Mouse (Mus musculus) testis, postnatal 10 days (tissue): ENCODE data around the gene Gm49601.
A peak's percentile ranks its signal among the peaks of the same experiment; 100 is the strongest.

ENCODE experiments used
- DNase-seq: peaks from one replicate; pipeline ENCODE4 v3.0.0; 2021; ENCODE audit warnings: low spot score

The Gm49601 gene

GRCm38 (mm10) chr16:18626376-18626878 lies at the start of gene Gm49601:
Gene Gm49601 (minus strand): TSS chr16:18626427.
- DNase-seq, result peak; percentile 89

GRCm38 (mm10) chr16:18673005-18673404 lies 46.8 kb upstream of the Gm49601 start:
- DNase-seq, result no peak

GRCm38 (mm10) chr16:18672027-18672426 lies 45.8 kb upstream of the Gm49601 start:
- DNase-seq, result no peak

GRCm38 (mm10) chr16:18669914-18670313 lies 43.7 kb upstream of the Gm49601 start:
- no peak for DNase-seq

- no peak for DNase-seq
Observed at GRCm38 (mm10) chr16:18658597-18658996, 32.4 kb upstream of the Gm49601 start.

GRCm38 (mm10) chr16:18655372-18656098 lies 29.3 kb upstream of the Gm49601 start:
- DNase-seq, result no peak

- DNase-seq, result no peak
Observed at GRCm38 (mm10) chr16:18653290-18654160, 27.3 kb upstream of the Gm49601 start.

GRCm38 (mm10) chr16:18649126-18649525 lies 22.9 kb upstream of the Gm49601 start:
- DNase-seq, result peak; percentile 17

GRCm38 (mm10) chr16:18645329-18645728 lies 19.1 kb upstream of the Gm49601 start:
- peak; percentile 36 for DNase-seq

GRCm38 (mm10) chr16:18644485-18644884 lies 18.3 kb upstream of the Gm49601 start:
- DNase-seq, result peak; percentile 23

- peak; percentile 34 for DNase-seq
Observed at GRCm38 (mm10) chr16:18643406-18643998, 17.3 kb upstream of the Gm49601 start.

- DNase-seq, result peak; percentile 41
Observed at GRCm38 (mm10) chr16:18642897-18643296, 16.7 kb upstream of the Gm49601 start.

GRCm38 (mm10) chr16:18642291-18642690 lies 16.1 kb upstream of the Gm49601 start:
- DNase-seq, result no peak

GRCm38 (mm10) chr16:18639382-18639929 lies 13.2 kb upstream of the Gm49601 start:
- DNase-seq, result no peak

- peak; percentile 23 for DNase-seq
Observed at GRCm38 (mm10) chr16:18638396-18638795, 12.2 kb upstream of the Gm49601 start.

GRCm38 (mm10) chr16:18636804-18637203 lies 10.6 kb upstream of the Gm49601 start:
- peak; percentile 22 for DNase-seq

- peak; percentile 25 for DNase-seq
Observed at GRCm38 (mm10) chr16:18636401-18636800, 10.2 kb upstream of the Gm49601 start.

- no peak for DNase-seq
Observed at GRCm38 (mm10) chr16:18633333-18633732, 7.1 kb upstream of the Gm49601 start.

GRCm38 (mm10) chr16:18632816-18633215 lies 6.6 kb upstream of the Gm49601 start:
- no peak for DNase-seq

GRCm38 (mm10) chr16:18632059-18632458 lies 5.8 kb upstream of the Gm49601 start:
- DNase-seq, result peak; percentile 34

GRCm38 (mm10) chr16:18631141-18631540 lies 4.9 kb upstream of the Gm49601 start:
- DNase-seq, result peak; percentile 25

- peak; percentile 38 for DNase-seq
Observed at GRCm38 (mm10) chr16:18630291-18630690, 4.1 kb upstream of the Gm49601 start.
